Mouse (Mus musculus) neural tube, embryonic 13.5 days (tissue): ENCODE measurements around the gene Cacna1f. TPM values are rescaled to one million over a fixed set of nuclear protein-coding genes. Genes with fewer than 3 reads are reported as not detected.

Source experiments
- ATAC-seq: fragments of 200-750 bp; cut with Nextera tagmentation; 2 replicates; pipeline ENCODE4 v1.8.0; 2017; ENCODE audit warnings: low read depth, mild to moderate bottlenecking, moderate TSS enrichment, moderate library complexity
- H3K27ac ChIP-seq: fragments of 300-500 bp; sonication (generic); replicated peaks from 2 replicates; pipeline ENCODE4 v1.5.1; 2015; ENCODE audit warnings: moderate library complexity, mild to moderate bottlenecking, inconsistent platforms
- H3K27me3 ChIP-seq: fragments of 300-500 bp; sonication (generic); 2 replicates; pipeline ENCODE4 v1.6.1; 2015; ENCODE audit warnings: mild to moderate bottlenecking, inconsistent platforms
- H3K36me3 ChIP-seq: fragments of 300-500 bp; sonication (generic); 2 replicates; pipeline ENCODE4 v1.6.1; 2015; ENCODE audit warnings: mild to moderate bottlenecking, inconsistent platforms
- H3K4me1 ChIP-seq: fragments of 300-500 bp; sonication (generic); replicated peaks from 2 replicates; pipeline ENCODE4 v1.6.1; 2015; ENCODE audit warnings: inconsistent platforms
- H3K4me2 ChIP-seq: fragments of 300-500 bp; sonication (generic); 2 replicates; pipeline ENCODE4 v1.6.1; 2015; ENCODE audit warnings: inconsistent platforms, mild to moderate bottlenecking, moderate library complexity
- H3K4me3 ChIP-seq: fragments of 300-500 bp; sonication (generic); 2 replicates; pipeline ENCODE4 v1.5.1; 2015; ENCODE audit warnings: mild to moderate bottlenecking, inconsistent platforms
- H3K9ac ChIP-seq: fragments of 300-500 bp; sonication (generic); 2 replicates; pipeline ENCODE4 v1.6.1; 2015; ENCODE audit warnings: moderate library complexity, mild to moderate bottlenecking, inconsistent platforms
- H3K9me3 ChIP-seq: fragments of 300-500 bp; sonication (generic); 2 replicates; pipeline ENCODE4 v1.6.1; 2016; ENCODE audit warnings: inconsistent platforms
- WGBS: fragments of 180-500 bp; shearing (Covaris S2); methylation state at CpG from one replicate; pipeline ENCODE4 v1.1.7; 2015; 5-methylcytosine and 5-hydroxymethylcytosine counted together
- polyA plus RNA-seq: library from polyadenylated mRNA; unstranded; fragments of >200 nt; fragmentation: Nextera tagmentation; extraction: Ambion mirVana; gene quantifications from 2 replicates; pipeline ENCODE4 v1.2.1, GENCODE M21; 2015

Cacna1f gene
- polyA plus RNA-seq, 1 experiment from 2014 or later, result 0.13 TPM

- Histone ChIP-seq H3K9ac (no peak overlapping the region), H3K4me1 (no peaks in the 10 kb centered on the region), H3K4me2 (no peak overlapping the region), H3K4me3 (no peak overlapping the region), H3K36me3 (peaks cover 6% of the 10 kb centered on the region; the same call in 1 of the 2 replicates), H3K27ac (no peak overlapping the region), H3K9me3 (no peaks in the 10 kb centered on the region), H3K27me3 (no peaks in the 10 kb centered on the region)
- ATAC-seq, result no peak
- 94% methylated on average over 11 of the region's 11 CpGs for WGBS
Measured at GRCm38 (mm10) chrX:7583881-7584280, 23.0 kb upstream of the Cacna1f start.

DNA sequence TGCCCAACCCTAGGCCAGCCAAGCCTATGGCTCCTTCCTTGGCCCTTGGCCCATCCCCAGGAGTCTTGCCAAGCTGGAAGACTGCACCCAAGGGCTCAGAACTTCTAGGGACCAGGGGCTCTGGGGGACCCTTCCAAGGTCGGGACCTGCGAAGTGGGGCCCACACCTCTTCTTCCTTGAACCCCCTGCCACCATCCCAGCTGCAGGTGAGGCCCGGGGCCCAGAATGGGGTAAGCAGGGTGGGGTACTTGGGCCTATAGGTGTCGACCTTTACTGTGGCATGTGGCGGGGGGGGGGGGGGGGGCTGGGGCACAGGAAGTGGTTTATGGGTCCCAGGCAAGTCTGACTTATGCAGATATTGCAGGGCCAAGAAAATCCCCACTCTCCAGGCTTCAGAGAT lies 20.5 kb upstream of the Cacna1f start:
- H3K27me3 ChIP-seq, result no peaks in the 10 kb centered on the region
- H3K4me3 ChIP-seq, result no peak overlapping the region
- H3K4me1 ChIP-seq, result no peaks in the 10 kb centered on the region
- no peak overlapping the region for H3K4me2 ChIP-seq
- peaks cover 12% of the 10 kb centered on the region; the same call in 1 of the 2 replicates for H3K36me3 ChIP-seq
- WGBS, result 89% methylated on average over 5 of the region's 5 CpGs
- no peak overlapping the region for H3K9ac ChIP-seq
- no peak overlapping the region for H3K27ac ChIP-seq
- no peak for ATAC-seq
- H3K9me3 ChIP-seq, result no peaks in the 10 kb centered on the region

DNA sequence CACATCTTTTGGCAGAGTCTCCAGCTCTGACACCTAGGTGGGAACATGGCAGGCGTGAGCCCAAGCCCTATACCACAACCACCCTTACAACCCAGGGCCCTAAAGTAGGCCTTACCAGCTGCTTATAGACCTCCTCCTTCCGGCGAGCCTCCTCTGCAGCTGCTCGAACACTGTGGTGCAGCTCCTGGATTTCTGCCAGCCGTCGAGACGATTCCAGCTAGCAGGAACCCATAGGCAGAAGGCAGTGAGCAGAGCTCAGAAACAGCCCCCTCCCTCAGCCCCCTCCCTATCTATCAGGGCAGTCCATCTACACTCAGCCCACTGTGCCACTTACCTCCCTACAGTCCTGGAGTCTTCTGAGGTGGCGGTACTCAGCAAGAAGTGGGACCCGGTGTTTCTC lies 11.5 kb upstream of the Cacna1f start:
- ATAC-seq, result no peak
- 83% methylated on average over 9 of the region's 9 CpGs for WGBS
- no peaks in the 10 kb centered on the region for H3K27me3 ChIP-seq
- no peak overlapping the region for H3K4me2 ChIP-seq
- H3K36me3 ChIP-seq, result peaks cover 51% of the 10 kb centered on the region
- no peak overlapping the region for H3K27ac ChIP-seq
- no peak overlapping the region for H3K9ac ChIP-seq
- no peaks in the 10 kb centered on the region for H3K4me1 ChIP-seq
- H3K4me3 ChIP-seq, result no peak overlapping the region
- H3K9me3 ChIP-seq, result no peaks in the 10 kb centered on the region

- Histone ChIP-seq H3K36me3 (peaks cover 9% of the 10 kb centered on the region; the same call in 1 of the 2 replicates), H3K27ac (no peak overlapping the region), H3K27me3 (peaks cover 6% of the 10 kb centered on the region; the same call in 1 of the 2 replicates), H3K9me3 (no peaks in the 10 kb centered on the region), H3K4me2 (peak overlapping the region; percentile 58), H3K4me3 (0 out of 2 replicates have a peak overlapping the region, but pooled peaks have one; percentile 46), H3K4me1 (peaks cover 14% of the 10 kb centered on the region), H3K9ac (no peak overlapping the region)
- ATAC-seq, result no peak
- WGBS, result 96% methylated on average over 7 of the region's 7 CpGs
Measured at GRCm38 (mm10) chrX:7604004-7604403, 2.9 kb upstream of the Cacna1f start.

DNA sequence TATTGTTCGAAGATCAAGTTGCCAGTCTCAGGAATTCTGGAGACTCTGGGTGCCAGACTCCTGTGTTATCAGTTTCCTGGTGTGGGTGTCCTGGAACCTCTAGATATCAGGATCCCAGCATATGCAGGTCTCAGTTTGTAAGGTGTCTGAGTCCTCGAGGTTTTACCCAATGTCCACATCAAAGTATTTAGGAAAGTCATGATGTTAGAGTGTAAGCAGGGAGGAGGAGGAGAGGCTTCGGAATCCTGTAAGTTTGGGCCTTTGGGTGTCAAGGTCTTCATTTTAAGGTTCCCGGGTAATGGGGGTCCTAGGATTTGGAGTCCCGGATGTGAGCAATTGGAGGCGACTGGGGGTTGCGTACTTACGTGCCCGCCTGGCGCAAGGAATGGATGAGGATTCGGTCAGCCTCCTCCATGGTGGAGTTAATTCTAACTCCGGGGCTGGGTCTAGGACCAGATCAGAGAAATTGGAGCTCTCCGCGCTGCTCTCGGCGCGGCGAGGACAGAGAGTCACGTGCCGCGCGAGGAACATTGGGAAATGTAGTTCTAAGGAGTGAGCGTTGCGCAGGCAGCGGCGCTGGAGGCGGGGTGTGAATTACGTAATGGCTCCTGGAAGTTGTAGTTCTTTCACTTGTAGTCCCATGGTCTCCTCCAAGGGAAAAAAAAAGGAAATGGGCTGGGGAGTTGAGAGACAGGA lies 1.9 kb upstream of the Cacna1f start, which contains the start of gene Ccdc22:
Ccdc22 (minus strand) TSS at position 639 of the 696 bp plus-strand sequence.
- H3K9me3 ChIP-seq, result no peaks in the 10 kb centered on the region
- H3K27ac ChIP-seq, result 0 out of 2 replicates have a peak within 1 kb of the TSS, but pooled peaks have one; percentile 38
- peak within 1 kb of the TSS; percentile 69 for H3K9ac ChIP-seq
- H3K4me2 ChIP-seq, result peak within 1 kb of the TSS; percentile 58
- 14% methylated on average over 28 of the region's 28 CpGs for WGBS
- ATAC-seq, result peak; percentile 90
- H3K4me1 ChIP-seq, result peaks cover 14% of the 10 kb centered on the region
- no peaks in the 10 kb centered on the region for H3K36me3 ChIP-seq
- peak within 1 kb of the TSS; percentile 46 for H3K4me3 ChIP-seq
- H3K27me3 ChIP-seq, result peaks cover 6% of the 10 kb centered on the region; the same call in 1 of the 2 replicates

DNA sequence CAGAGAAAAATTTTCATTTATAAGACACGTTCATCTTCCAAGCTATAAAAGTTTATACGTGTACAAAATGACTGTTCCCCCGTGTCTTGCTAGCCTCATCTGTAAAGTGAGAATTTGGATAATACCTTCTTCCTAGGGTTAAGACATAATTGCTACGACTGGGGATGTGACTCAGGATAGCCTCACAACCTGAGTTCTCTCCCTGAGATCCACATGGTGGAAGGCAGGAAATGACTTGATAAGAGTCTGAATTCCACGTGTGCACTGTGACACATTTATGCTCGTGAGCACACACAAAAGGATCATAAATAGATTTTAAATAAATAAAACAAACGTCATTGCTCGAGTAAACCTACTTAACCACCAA lies 1.3 kb upstream of the Cacna1f start:
- no peak overlapping the region for H3K4me3 ChIP-seq

GRCm38 (mm10) chrX:7610035-7610434 lies 3.2 kb downstream of the Cacna1f start:
- no peaks in the 10 kb centered on the region for H3K4me1 ChIP-seq
- H3K36me3 ChIP-seq, result no peaks in the 10 kb centered on the region
- no peak overlapping the region for H3K27ac ChIP-seq
- WGBS, result 25% methylated on average over 21 of the region's 21 CpGs
- H3K4me2 ChIP-seq, result peak overlapping the region; percentile 64
- H3K9ac ChIP-seq, result peak overlapping the region; percentile 66
- H3K4me3 ChIP-seq, result peak overlapping the region; percentile 42
- peaks cover 6% of the 10 kb centered on the region; the same call in 1 of the 2 replicates for H3K27me3 ChIP-seq
- peak; percentile 44; the same call in 1 of the 2 replicates for ATAC-seq
- no peaks in the 10 kb centered on the region for H3K9me3 ChIP-seq

More for the DNA sequence above, 1.3 kb upstream of the Cacna1f start:
- peaks cover 6% of the 10 kb centered on the region; the same call in 1 of the 2 replicates for H3K27me3 ChIP-seq
- H3K9me3 ChIP-seq, result no peaks in the 10 kb centered on the region
- peak; percentile 33 for ATAC-seq
- 49% methylated on average over 8 of the region's 8 CpGs for WGBS
- 0 out of 2 replicates have a peak overlapping the region, but pooled peaks have one; percentile 22 for H3K4me2 ChIP-seq
- H3K36me3 ChIP-seq, result no peaks in the 10 kb centered on the region
- H3K9ac ChIP-seq, result no peak overlapping the region
- H3K27ac ChIP-seq, result no peak overlapping the region
- H3K4me1 ChIP-seq, result peaks cover 14% of the 10 kb centered on the region

DNA sequence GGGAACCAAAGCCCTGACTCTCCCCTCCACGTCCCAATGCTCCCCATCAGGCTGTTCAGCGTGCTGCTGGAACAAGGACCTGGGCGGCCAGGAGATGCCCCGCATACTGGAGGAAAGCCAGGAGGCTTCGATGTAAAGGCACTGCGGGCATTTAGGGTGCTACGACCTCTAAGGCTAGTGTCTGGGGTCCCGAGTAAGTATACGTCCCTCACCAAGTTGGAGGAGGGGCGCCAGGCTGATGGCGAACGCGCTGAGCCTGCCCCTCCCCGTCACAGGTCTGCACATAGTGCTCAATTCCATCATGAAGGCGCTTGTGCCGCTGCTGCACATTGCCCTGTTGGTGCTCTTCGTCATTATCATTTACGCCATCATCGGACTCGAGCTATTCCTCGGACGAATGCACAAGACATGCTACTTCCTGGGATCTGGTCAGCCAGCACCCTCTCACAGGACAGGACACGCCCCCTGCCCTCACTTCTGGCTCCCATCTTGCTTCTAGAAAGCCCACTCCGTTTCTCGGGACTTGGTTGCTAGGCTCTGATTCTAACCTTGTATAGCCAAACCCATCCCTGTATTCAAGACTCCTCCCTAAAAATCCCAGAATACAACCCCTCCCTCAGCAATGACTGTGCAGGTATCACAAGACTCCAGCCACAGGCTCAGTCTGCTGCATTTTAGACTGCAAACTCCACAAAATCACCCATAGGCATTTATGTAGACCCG lies 3.8 kb downstream of the Cacna1f start:
- Histone ChIP-seq H3K4me2 (peak overlapping the region; percentile 64), H3K9ac (peak overlapping the region; percentile 66), H3K27ac (no peak overlapping the region), H3K4me1 (no peaks in the 10 kb centered on the region), H3K9me3 (no peaks in the 10 kb centered on the region), H3K27me3 (peaks cover 6% of the 10 kb centered on the region; the same call in 1 of the 2 replicates), H3K36me3 (no peaks in the 10 kb centered on the region), H3K4me3 (peak overlapping the region; percentile 42)
- WGBS, result 23% methylated on average over 26 of the region's 26 CpGs
- ATAC-seq, result peak; percentile 68

DNA sequence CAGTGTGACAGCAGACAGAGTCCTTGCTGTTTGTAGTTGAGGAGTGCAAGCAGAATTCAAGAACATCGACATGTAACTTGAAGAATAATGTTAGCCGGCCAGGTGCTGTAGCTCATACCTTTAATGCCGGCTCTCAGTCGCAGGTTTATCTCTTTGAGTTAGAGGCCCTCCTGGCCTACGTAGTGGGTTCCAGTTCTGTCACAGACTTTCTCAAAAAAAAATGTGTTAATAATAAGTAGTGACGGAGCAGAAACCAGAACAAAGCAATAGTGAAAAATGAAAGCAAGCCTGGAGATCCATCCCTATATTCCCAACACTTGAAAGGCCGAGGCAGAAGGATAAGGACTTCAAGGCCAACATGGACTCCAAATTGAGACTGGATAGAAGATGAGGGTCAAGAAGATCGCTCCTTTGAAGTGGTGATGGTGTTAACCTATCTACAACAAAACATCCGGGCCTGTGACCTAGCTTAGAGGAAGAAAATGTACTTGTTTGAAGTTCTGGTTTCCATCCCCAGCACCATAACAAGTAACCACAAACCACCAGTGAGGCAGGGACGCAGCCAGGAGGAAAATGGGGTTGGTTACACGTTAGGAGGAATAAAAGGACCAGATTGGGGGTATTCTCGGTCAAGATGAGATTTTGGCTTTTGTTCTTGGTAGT lies 11.1 kb downstream of the Cacna1f start:
- H3K4me2 ChIP-seq, result no peak overlapping the region
- no peak for ATAC-seq
- no peaks in the 10 kb centered on the region for H3K36me3 ChIP-seq
- no peak overlapping the region for H3K9ac ChIP-seq
- H3K27me3 ChIP-seq, result no peaks in the 10 kb centered on the region
- WGBS, result 83% methylated on average over 12 of the region's 12 CpGs
- no peak overlapping the region for H3K27ac ChIP-seq
- no peaks in the 10 kb centered on the region for H3K4me1 ChIP-seq
- H3K9me3 ChIP-seq, result no peaks in the 10 kb centered on the region
- H3K4me3 ChIP-seq, result no peak overlapping the region

DNA sequence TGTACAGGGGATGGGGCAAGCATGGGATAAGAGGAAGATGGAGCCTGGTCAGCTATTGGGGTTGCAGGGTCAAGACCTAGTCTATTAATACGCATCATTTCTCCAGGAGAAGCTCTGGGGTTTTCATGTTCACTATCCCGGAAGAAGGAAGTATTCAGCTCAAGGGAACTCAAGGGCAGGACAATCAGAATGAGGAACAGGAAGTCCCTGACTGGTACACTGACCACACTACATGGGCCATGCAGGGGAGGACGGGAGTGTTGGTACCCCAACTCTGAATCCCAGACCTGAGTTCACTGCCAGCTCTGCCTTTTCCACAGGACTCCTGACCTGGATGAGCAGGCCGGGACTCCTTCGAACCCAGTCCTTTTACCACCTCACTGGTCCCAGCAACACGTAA lies 25.7 kb downstream of the Cacna1f start:
- Histone ChIP-seq H3K4me2 (no peak overlapping the region), H3K9me3 (no peaks in the 10 kb centered on the region), H3K27ac (no peak overlapping the region), H3K4me1 (no peaks in the 10 kb centered on the region), H3K36me3 (no peaks in the 10 kb centered on the region), H3K27me3 (no peaks in the 10 kb centered on the region), H3K4me3 (no peak overlapping the region), H3K9ac (no peak overlapping the region)
- ATAC-seq, result no peak
- 88% methylated on average over 6 of the region's 6 CpGs for WGBS

DNA sequence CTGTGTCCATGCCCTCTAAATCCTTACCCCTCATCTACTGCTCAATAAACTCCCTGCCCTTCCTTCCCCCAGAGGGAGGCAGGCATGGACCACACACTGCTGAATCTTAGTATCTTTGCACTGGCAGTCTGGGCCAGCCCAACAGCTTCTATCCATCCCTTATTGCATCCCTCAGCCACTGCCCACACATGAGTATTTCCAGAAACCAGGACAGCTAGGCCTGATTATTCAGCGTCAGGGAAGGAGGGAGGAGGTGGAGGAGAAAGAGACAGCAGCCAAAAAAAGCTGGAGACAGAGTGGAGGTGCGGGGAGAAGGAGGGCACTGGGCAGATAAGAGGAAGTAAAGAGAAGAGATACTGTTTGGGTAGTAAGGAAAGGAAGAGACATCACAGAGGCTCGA lies 28.2 kb downstream of the Cacna1f start:
- Histone ChIP-seq H3K9me3 (no peaks in the 10 kb centered on the region), H3K4me3 (no peak overlapping the region), H3K4me1 (no peaks in the 10 kb centered on the region; the same call in 1 of the 2 replicates), H3K36me3 (no peaks in the 10 kb centered on the region), H3K27me3 (no peaks in the 10 kb centered on the region), H3K9ac (no peak overlapping the region), H3K27ac (no peak overlapping the region), H3K4me2 (no peak overlapping the region)
- ATAC-seq, result no peak
- WGBS, result 78% methylated on average over 3 of the region's 3 CpGs
